Mouse (Mus musculus) layer of hippocampus, adult 2 months (tissue): ENCODE data around the gene Unc119b. TPM values are rescaled to one million over a fixed set of nuclear protein-coding genes. Genes with fewer than 3 reads are reported as not detected.
"Not testable (repeated sequence)": the region's sequence is repeated elsewhere in the genome, so short reads cannot be mapped to it uniquely, and the experiment has no call there.

Source experiments
- DNase-seq, 2 experiments: peaks; one replicate each; pipeline ENCODE4 v3.0.0; 2022; ENCODE audit warnings: low spot score in 2 of 2
- H3K27ac ChIP-seq: fragments of 200-600 bp; 2 replicates; pipeline ENCODE4 v1.8.1; 2022
- H3K4me3 ChIP-seq: fragments of 200-600 bp; 2 replicates; pipeline ENCODE4 v1.8.1; 2022; ENCODE audit warnings: mild to moderate bottlenecking
- CTCF ChIP-seq: fragments of 200-600 bp; conservative IDR thresholded peaks from 2 replicates; pipeline ENCODE4 v1.8.1; 2022; ENCODE audit warnings: antibody characterized with exemption, mild to moderate bottlenecking, moderate library complexity
- total RNA-seq, 2 experiments: library from RNA; stranded (reverse); gene quantifications; 2 replicates each; pipeline ENCODE4 v1.2.3; 2021

Gene Unc119b
- total RNA-seq, 2 experiments from 2014 or later, result 25.9 to 28.0 TPM

DNA sequence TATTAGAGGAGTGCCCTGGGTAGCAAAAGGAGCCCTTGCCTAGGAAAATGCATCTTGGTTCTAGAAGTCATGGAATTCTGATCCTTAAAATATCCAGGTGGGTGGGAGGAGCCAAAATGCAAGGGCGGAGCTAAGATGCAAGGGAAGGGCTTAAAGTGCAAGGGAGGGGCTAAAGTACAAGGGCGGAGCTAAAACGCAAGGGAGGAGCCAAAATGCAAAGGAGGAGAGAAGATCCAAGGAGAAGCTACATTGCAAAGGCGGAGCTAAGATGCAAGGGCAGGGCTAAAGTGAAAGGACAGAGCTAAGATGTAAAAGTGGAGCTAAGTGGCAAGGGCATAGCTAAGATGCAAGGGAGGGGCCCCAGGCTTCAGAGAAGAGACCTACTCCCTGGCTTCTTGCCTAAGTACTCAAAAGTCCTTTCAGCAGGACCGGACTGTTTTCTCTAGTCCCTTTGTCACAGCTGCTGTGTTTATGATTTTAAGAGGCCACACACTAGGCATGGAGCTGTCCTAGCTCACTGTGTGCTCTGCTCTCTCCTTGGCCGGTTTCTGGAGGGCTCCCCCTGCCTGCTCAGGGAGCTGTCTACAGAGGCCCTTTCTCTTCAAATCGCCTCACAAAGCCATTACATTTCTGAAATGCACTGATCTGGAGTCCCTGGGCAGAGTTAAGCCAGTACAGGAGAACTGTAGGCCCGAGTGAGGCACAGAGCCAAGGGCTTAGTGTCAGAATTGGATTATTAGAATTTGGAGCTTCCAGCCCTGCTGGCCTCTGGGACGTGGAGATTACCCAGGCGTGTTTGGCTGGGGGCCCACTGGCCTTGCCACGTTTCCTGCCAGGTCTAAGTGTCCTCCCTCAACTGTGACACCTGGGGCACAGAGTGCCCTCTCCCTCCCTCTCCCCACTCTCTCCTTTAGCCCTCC lies 31.4 kb upstream of the Unc119b start:
- DNase-seq, result no peak
- no peak overlapping the region for H3K4me3 ChIP-seq
- H3K27ac ChIP-seq, result no peak overlapping the region
- no peak for TF ChIP-seq CTCF

DNA sequence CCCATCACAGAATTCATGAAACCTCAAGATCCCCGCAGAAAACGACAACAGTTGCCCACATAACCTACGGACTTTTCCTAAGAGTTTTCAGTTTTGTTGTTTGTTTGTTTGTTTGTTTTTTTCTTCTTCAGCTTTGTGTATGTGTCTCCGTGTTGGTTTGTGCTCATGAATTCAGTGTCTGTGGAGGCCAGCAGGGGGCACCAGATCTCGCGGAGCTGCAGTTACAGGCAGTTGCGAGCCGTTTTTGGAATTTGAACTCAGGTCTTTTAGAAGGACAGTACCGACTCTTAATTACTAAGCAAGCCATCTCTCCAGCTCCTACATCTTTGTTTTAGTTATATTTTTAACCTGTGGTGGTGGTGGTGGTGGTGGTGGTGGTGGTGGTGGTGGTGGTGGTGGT lies 30.6 kb upstream of the Unc119b start:
- TF ChIP-seq CTCF, result peak; percentile 72
- no peak overlapping the region for H3K27ac ChIP-seq
- DNase-seq, result no peak
- no peak overlapping the region for H3K4me3 ChIP-seq

DNA sequence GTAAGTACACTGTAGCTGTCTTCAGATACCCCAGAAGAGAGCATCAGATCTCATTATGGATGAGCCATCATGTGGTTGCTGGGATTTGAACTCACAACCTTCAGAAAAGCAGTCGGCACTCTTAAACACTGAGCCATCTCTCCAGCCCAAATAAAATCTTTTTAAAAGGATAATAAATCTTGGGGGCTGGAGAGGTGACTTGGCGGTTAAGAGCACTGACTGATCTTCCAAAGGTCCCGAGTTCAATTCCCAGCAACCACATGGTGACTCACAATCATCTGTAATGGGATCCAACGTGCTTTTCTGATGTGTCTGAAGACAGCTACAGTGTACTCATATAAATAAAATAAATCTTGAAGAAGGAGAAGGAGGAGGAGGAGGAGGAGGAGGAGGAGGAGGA lies 29.7 kb upstream of the Unc119b start:
- not testable (repeated sequence) for H3K27ac ChIP-seq, DNase-seq, H3K4me3 ChIP-seq

DNA sequence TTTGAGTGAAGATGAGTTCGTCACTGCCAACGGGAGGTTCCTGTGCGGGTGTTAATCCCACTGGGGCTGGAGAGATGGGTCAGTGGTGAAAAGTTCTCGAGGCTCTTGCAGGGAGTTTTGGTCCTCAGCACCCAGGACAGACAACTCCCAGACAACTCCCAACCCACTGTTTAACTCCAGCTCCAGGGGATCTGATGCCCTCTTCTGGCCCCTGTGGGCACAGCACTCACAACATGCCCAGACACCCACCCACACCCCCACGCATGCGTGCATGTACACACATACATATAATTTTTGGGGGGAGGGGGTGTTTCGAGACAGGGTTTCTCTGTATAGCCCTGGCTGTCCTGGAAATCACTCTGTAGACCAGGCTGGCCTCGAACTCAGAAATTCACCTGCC lies 28.8 kb upstream of the Unc119b start:
- Histone ChIP-seq H3K4me3 (no peak overlapping the region), H3K27ac (no peak overlapping the region)
- TF ChIP-seq CTCF, result peak; percentile 78
- peak; percentile 64 to 65 for DNase-seq

DNA sequence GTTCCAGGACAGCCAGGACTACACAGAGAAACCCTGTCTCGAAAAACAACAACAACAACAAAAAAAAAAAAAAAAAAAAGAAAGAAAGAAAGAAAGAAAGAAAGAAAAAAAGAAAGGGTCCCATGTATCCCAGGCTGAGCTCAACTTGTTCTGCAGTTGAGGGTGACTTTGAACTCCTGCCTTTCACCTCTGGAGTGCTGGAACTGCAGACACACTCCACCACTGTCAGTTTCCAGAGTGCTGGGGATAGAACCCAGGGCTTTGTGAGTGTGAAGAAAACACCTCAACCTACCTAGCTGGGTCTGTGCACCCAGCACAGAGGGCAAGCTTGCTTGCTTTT lies 27.1 kb upstream of the Unc119b start:
- not testable (repeated sequence) for H3K27ac ChIP-seq, DNase-seq, H3K4me3 ChIP-seq

DNA sequence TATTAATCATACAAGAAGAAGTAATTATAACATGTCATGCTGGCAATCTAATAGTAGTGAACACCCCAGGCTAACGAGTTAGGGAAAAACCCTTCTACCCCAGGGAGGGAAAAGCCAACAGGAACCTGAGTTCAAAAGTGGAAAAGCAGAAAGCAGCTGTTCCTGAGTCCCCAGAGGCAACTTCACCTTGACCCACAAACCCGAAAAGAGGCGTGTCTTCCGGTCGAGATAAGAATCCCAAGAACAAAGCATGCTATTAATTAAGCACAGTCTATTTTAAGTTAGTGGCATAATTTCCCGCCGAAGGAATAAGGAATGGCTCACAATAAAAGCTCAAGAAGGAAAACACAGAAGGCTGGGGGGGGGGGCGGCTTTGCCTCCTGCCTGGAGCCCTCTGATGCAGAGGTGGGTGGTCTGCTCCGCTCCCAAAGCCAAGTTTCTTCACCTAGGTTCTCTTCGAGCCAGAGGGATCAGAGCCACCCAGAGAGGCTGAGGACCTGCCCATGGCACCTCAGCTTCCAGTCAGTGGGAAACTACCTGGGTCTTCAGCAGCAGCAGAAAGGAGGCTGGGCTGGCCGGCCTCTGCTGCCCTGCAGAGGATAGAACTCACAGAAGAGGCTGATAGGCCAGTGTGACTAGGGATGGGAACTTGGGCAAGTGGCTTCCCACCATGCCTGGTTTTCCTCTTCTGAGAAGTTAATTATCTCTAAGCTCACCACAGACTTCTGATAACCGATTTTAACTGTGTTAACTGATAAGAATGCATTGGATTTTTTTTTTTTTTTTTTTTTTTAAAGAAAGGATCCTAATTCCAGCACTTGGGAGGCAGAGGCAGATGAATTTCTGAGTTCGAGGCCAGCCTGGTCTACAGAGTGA lies 26.5 kb upstream of the Unc119b start:
- H3K27ac ChIP-seq, result peak overlapping the region; percentile 51; the same call in 1 of the 2 replicates

DNA sequence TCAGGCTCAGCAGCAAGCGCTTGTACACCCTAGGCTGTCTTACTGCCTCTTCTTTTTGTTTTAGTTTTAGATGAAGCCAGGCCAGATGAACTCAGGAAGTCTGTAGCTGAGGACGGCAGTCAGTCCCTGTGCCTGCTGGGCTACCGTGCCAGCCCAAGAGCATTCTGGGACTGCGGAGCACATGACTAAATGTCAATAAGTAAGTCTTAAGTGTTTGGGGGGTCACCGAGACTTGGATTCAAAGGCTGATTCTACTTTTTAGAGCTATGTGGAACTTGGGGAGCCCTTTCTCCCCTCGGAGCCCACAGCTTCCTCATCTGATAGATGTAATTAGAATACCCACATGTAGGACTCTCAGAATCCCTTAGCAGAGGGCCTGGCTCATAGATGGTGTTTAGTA lies 25.9 kb upstream of the Unc119b start:
- peak overlapping the region; percentile 51; the same call in 1 of the 2 replicates for H3K27ac ChIP-seq
- DNase-seq, result no peak
- no peak for TF ChIP-seq CTCF
- no peak overlapping the region for H3K4me3 ChIP-seq

More for the DNA sequence above, 26.5 kb upstream of the Unc119b start:
- no peak for DNase-seq
- no peak for TF ChIP-seq CTCF
- no peak overlapping the region for H3K4me3 ChIP-seq

DNA sequence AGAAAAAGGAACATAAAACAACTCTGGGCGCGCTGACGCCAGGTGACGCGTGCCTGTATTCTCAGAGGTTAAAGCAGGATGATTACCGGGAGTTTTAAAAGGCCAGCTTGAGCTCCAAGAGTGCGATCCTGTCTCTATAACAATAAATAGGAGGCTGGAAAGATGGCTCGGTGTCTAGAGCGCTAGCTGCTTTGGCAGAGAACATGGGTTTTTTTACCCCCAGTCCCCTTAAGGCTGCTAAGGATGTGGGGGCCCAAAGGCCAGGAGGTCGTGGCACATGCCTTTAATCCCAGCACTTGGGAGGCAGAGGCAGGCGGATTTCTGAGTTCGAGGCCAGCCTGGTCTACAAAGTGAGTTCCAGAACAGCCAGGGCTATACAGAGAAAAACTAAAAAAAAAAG lies 24.4 kb upstream of the Unc119b start:
- DNase-seq, result no peak
- no peak for TF ChIP-seq CTCF
- Histone ChIP-seq H3K4me3 (peak overlapping the region; percentile 86), H3K27ac (peak overlapping the region; percentile 98)

DNA sequence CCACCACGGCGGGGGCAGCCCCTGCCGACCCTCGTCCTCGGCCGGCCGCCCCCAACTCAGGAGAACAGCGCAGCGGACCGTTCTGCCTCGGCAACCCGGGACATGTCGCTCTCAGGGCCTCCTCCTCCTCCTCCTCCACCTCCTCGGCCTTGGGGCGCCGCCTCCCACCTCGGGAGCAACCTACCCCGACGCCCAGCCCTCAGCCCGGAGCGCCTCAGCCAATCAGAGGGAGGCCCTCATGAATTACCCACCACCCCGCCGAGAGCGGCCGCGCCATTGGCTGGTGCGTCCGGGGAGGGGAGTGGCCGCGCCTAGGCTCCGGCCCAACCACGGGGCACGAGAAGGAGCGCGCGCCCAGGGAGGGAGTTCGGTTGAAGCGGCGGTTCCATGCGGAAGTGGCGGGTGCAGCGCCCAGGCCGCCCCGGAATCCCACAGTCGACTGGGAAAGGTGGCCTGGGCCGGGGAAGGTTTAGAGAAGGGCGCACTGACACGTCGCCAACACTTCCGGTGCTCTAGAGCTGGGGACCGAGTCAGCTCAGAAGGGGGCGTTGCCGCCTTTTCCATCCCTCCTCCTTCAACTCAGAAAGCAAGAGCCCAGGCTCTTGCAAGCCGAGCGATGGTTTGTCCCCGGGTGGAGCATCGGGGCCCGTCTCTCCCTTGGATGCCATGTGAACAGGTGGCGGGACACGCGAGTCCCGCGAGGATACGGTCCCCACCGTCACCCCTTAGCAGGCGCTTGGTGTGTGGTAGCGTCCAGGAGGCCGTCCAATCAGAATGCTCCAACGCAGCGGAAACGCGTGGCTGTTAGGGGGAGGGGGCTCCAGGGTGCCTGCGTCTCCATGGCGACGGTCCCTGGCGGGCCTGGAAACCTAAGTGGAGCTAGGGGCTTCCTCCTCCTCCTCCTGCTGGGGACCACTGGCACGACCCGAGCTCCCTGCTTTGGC lies 23.5 kb upstream of the Unc119b start, which contains the start of gene Mlec:
Mlec (minus strand) TSS at position 140 of the 944 bp plus-strand sequence.
- Histone ChIP-seq H3K4me3 (peak within 1 kb of the TSS; percentile 86), H3K27ac (peak within 1 kb of the TSS; percentile 98)
- TF ChIP-seq CTCF, result peak; percentile 36
- peak; percentile 99 for DNase-seq

DNA sequence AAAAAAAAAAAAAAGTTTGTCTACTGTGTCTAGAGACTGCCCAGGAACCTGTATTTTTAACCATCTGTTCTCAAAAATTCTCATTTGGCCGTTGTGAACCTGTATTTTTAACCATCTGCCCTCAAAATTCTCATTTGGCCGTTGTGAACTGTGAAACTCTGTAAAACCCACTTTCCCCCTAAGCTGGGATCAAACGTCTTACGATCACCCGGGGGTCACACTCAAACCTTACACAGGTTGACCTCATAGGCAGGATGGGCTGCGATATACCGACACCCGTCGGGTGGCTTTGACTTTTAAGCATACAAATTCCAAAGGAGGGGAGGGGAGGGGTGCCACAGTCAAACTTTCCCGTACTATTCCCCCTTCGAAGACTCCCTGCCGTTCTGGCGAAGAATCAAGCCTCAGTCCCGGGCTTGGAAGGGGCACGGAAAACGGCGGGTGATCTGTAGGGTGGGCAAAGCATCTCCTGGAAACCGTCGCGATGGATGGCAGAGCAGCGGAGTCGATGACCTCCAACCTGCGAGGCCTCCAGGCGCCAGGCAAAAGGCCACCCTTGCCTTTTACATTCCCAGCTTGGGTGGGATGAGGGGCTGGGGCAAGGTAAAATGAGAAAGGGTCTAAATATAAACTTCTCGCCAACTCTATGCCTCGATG lies 22.3 kb upstream of the Unc119b start:
- no peak for DNase-seq
- Histone ChIP-seq H3K4me3 (peak overlapping the region; percentile 86), H3K27ac (peak overlapping the region; percentile 98)
- no peak for TF ChIP-seq CTCF

DNA sequence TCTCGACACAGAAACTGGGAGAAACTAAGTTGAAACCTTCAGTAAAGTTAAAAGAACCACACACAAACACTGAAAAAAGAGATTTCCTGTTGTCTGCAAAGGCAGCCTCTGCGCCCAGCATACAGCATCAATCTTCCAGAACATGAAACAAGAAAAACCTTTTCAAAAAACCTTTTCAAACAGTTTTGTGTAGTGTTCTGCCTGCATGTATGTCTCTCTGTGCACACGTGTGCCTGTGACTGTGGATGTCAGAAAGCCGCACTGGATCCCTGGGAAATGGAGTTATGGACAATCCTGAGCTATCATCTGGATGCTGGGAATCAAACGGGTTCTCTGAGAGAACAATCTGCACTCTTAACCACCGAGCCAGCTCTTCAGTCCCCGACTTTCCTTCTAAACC lies 21.6 kb upstream of the Unc119b start:
- H3K27ac ChIP-seq, result peak overlapping the region; percentile 55; the same call in 1 of the 2 replicates
- TF ChIP-seq CTCF, result no peak
- peak overlapping the region; percentile 30 for H3K4me3 ChIP-seq
- no peak for DNase-seq

DNA sequence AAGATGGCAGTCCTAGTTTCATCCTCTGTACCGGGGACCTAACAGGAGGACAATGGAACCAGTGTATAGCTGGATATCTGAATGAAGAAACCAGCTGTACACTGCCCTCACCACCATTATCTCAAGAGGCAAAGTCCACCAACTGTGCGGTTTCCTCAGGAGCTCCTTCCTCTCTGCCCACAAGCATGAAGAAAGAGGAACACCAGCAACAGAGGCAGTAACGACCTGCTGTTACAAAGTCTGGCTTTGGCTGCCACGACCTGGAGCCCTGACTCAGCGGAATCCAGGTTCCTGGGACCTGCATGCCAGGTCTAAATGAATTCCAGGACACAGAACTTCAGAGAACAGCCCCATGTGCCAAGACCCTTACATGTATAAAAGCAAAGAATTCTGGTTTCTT lies 21.1 kb upstream of the Unc119b start:
- DNase-seq, result no peak
- TF ChIP-seq CTCF, result no peak
- Histone ChIP-seq H3K4me3 (peak overlapping the region; percentile 30), H3K27ac (peak overlapping the region; percentile 55; the same call in 1 of the 2 replicates)
